Mouse (Mus musculus): ENCODE data around the gene Tbx15. TPM values are rescaled to one million over a fixed set of nuclear protein-coding genes. Genes with fewer than 3 reads are reported as not detected.

Tbx15 gene
- total RNA-seq, 2 experiments from 2014 or later, result 1.2 to 1.9 TPM

DNA sequence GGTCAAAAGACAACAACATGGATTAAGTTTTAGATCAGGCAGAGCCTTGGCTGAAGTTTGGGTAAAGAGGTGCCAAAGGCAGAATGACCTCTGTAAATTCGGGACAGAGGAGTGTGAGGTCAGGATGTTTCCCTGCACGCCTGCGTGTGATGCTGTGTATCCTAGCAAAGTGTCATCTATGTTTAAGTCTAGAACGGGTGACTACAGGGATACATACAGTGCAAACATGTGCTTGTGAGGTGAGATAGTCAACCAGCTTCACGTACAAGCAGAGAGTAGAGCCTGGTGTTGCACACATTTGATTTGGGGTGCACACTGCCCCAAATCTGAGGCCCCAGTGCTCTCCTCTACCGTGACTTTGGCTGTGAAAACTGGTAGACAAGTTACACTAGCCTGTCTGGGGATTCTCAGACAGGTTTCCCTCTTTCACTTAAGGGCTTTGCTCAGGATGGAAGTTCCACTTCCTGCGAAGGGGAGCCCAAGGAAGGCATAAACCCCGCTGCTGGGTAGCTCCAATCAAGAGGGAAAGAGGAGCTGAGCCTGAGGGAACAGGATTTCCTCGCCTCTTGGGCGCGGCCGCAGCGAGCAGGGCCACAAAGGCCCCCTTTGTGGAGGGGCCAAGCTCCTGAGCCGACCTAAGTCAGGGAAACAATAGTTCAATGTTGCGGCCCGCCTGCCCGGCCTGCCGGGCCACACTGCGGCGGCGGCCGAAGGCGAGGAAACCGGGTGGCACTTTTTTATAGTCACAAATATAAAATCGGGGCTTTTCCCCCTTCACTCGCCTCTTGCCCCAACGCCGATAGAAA lies 8.0 kb downstream of the Tbx15 start:
- DNase-seq (ENCODE audit: low spot score in 2 of 2), result no peak

DNA sequence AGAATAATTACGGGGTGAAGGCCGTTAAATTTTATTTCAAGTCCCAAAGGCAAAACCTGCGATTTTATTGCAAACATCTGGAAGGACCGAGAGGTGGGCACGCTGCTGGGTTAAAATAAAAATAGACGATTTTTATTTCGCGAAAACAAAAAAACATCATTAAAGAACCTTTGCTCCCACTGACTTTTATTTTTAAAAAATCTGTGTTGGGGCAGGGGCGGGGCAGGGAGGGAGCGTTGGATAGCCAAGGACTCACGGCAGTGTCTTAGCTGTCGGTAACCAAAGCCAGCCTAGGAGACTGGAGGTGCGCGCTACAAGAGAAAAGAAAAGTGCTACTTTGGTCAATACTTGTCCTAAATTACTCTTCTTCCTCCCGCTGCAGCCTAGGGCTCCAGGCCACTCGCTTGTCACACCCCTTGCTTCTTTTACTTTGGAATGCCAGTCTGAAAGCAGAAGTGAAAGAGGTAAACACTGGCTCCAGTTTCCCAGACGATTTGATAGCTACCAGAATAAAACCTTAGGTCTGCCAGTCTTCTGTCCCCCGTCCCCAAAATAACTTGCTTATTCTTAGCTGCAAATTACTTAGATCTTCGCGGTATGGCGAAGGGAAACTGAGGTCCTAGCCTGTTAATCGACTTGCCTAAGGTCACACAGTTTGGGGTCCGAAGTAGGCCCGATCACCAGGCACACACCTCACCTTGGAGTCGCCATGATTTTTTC lies 8.8 kb downstream of the Tbx15 start:
- no peak for DNase-seq (ENCODE audit: low spot score in 2 of 2)

DNA sequence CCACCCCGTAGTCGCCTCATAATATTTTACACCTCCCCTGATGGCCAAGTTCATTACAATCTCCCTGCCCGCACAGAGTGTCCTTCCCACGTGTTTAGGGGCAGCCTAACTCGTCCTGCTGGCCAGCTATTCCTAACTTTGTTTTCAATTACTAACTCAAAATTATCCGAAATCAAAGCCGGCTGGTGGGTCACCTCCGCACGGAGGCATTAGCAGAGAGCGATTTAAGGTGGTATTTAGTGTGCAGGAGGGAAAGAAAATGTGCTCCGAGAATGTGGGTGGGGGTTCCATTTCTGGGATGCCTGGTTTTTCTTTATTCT lies 9.3 kb downstream of the Tbx15 start:
- no peak for DNase-seq (ENCODE audit: low spot score in 2 of 2)

DNA sequence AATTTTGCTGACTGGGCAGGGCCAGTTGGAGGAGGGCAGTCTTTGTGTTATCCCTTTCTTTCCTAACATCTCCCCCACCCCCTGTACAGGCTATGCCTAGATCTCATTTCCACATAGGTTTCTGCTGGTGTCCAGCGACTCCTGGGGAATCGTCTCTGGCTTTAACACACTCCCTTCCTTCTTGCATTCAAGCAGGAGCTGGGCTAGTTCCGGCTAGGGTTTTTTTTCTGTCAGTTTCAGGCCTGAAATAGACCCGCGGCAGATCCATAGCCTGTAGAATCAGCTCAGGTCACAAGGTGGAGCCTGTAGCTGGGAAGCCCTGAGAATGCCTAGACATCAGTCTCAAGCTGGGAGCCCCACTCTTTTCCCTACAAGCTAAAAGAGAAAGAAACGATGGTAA lies 9.7 kb downstream of the Tbx15 start:
- DNase-seq (ENCODE audit: low spot score in 2 of 2), result no peak

DNA sequence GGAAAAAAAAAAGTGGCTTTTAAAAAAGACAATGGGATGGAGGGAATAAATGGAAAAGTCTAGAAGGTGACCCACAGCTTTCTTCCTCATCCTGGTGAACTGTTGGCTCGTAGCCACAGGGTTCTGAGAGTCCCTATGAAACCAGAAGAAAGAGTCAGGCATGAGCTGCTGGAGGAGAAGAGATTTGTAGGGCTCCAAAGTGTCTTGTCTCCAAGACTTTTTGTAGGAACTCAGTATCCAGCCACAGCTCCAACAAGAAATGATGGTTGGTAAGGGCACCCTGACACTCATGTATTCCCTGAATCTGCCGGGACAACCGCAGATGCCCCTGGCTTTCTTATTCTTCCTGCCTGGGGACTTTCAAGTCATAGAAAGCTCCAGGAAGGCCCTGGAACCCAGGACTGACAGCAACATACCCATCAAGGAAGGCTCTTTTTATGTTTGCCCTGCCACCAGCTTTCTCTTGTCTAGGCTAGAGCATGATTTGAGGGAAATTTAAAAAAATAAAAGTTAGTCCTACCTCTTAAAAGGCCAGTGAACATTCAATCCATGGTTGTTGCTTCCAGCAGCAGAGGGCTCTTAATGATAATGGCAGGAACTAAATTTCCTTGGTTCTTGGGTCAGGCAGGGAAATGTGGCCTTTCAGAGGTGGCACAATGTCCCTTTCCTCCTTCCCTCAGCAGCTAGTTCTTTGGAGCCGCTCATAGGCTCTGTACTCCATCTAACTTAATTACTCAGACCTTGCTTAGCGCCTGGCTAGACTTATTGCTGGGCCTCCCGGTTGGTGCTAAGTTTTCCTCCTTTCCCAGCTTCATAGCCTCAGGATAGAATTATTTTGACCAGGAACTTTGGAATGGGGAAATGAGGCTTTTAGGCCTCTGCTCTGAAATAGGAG lies 11.3 kb downstream of the Tbx15 start:
- no peak for DNase-seq (ENCODE audit: low spot score in 2 of 2)

DNA sequence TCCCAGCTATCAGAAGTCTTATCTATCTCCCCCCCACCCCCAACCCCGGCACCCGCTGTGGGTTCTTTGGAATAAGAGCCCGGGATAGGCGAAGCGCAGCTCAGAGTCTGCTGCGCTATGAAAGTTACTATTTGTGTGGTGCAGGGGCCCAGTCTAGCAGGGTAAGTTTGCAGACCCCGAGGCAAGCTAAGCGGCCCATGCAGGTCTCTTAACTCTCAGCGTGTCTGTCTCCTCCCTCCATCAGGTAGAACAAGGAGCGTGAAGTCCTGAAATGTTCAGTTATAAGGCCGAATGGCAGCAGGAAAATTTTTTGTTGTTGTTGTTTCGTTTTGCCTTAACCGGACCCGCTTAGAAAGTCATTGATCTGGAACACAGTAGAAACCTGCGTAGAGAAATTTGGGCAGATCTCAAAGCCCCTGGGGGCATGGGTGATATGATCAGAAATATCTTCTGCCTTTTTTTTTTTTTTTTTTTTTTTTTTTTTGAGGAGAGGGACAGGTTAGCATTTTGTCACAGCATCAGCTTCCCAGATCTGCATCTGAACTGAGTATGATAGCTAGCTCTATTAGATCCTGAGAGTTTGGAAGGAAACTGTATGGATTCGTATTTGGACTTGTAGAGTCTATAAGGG lies 12.4 kb downstream of the Tbx15 start:
- DNase-seq (ENCODE audit: low spot score in 2 of 2), result no peak

DNA sequence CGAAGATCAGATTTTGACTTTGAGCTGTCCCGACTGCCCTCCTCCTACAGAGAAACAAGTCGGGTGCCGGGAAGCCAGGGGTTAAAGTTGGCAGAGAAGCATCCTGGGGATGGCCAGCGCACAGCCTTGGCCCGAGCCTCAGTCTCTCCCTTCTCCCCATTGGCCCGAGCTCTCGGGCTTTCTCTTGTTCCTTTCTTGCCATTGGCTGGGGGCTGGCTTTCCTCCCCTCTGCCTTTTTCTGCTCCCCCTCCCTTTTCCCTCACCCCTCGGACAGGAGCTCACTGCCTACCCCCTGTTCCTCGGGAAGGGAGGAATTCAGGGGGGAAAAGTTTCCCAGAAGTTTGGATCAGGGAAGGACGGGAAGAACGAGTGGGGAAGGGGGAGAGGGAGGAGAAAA lies 12.9 kb downstream of the Tbx15 start:
- DNase-seq (ENCODE audit: low spot score in 2 of 2), result no peak

DNA sequence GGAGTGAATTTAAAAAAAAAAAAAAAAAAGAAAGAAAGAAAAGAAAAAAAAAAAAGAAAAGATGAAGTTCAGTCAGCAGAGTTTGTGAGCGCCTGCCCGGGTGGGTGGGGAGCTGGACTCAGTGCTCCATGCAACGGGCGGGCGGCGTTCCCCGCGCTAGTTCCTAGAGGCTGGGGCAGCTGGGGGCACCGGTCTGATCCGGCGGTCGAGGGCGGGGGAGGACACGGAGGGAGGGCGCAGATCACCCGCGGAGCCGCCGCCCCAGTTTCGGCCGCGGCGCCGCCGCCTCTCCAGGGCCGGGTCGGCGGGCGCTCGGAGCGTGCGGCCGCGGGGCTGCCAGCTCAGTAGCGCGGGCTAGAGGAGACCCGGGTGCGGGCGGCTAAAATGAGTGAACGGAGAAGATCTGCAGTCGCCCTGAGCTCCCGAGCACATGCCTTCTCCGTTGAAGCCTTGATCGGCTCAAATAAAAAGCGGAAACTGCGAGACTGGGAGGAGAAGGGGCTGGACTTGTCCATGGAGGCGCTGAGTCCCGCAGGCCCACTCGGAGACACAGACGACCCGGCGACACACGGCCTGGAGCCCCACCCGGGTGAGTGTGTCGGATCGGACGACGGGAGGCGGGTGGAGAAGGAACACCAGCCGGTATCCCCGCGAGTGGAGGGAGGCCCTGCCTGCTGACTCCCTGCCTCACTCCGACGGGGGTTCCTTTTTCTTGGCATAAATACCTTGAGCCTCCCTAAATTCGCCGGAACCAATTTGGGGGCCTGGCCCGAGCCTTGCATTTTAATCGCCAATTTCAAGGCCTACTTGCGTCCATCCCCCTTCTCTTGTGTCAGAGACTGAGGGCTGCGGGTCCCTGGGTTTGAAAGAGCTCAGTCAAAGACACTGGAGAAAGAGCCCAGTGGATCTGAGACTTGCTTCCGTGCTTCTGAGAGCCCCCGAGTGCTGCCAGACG lies 13.6 kb downstream of the Tbx15 start:
- DNase-seq (ENCODE audit: low spot score in 2 of 2), result no peak

DNA sequence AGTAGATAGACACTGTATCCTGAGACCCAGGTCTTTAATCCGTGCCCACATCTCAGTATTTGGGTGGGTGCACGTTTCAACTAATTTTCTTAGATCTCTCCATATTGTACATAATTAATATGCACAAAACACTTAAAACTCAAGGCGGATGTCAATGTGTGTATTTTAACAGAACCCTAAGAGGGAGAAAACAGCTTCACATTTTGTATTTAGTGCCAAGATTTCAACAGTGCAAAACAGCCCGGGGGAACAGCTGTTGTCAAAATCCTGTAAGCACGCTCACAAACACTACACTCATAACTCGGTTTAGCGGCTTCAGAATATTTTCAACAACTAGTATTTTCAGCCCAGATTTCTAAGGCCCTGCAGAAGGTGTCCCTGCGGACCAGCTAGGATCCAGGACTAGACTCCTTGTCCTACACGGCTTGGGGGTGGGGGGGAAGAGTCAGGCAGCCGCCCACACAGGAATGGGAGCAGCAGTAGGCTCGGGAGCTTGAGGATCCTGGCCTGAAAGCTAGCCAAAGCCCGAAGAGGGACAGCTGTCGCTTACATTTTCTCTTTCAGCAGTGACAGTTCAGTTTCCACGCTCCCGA lies 14.5 kb downstream of the Tbx15 start:
- no peak for DNase-seq (ENCODE audit: low spot score in 2 of 2)

DNA sequence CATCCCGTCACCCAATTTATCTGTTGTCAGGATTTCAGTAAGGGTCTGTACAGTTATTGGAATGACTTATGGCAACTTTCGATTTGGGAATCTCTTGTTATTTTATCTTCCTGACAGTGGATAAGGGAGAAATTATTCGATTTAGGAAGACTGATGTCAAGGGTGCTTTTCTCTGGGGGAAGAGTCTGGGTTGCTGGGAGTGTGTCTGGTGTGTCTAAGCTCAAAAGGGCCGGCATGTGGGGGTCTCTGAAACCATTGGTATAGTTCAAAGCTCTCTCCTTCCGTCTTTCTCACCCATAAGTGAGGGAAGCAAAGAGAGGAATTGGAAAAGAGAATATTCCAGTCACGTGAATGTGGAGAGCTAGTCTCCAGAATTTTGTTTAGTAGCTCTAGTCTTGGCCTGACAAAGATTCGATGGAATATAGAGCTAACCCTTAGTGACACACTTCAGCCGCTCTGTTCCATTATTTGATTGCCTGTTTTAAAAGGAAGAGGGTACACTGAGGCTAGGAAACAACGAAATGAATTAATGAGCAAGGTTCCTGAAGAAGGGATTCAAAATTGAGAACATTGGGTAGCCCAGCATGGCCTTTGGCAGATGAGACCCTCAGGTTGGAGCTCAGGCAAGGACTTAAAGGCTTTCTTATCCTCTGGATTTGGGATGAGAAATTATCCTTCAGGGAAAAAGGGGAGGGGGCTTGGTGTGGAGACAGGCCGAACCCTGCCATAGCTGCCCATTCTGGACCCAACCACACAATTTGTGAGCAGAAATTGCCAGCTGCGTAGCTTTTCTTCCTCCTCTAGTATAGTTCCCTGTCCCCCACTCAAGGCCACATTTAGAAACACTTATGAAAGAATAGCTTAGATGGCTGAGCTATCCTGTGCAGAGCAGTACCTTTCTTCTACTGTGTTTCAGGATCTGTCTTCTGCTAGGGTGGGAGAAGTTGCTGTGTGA lies 15.5 kb downstream of the Tbx15 start:
- no peak for DNase-seq (ENCODE audit: low spot score in 2 of 2)

DNA sequence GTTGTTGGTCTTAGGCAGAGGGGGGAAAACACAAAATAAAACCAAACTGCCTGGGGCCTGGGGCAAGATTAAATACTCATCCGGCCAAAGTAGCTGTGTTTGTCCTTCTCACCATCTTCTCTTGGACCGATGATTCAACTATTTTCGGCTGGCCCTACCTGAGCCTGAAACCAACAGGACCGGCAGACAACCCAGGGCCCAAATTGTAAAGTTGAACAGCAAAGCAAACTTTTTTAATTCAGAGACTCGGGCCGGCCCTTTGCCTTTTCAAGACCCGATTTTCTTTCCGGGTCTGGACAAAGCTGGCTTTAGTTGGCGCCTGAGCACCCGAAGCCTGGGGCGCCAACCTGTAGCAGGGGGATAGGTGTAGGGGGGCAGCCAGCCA lies 16.2 kb downstream of the Tbx15 start:
- no peak for DNase-seq (ENCODE audit: low spot score in 2 of 2)

DNA sequence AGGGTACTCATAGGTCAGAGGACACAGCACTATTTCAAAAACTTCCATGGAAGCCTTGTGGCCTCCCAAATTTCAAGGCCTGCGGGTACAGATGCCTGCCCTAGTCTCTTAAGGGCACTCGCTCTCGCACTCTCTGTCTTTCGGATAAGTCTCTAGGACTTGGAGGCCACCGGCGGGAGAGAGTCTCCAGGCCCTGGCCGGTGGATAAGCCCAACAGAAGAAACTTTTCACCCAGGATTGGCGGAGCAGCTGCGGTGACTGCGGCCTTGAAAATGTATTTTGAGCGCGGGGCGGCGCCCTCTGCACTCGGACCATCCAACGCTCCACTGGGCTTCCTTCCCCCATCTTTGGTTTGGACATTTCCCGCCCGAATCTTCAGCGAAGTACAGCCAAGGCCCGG lies 16.6 kb downstream of the Tbx15 start:
- DNase-seq (ENCODE audit: low spot score in 2 of 2), result no peak

DNA sequence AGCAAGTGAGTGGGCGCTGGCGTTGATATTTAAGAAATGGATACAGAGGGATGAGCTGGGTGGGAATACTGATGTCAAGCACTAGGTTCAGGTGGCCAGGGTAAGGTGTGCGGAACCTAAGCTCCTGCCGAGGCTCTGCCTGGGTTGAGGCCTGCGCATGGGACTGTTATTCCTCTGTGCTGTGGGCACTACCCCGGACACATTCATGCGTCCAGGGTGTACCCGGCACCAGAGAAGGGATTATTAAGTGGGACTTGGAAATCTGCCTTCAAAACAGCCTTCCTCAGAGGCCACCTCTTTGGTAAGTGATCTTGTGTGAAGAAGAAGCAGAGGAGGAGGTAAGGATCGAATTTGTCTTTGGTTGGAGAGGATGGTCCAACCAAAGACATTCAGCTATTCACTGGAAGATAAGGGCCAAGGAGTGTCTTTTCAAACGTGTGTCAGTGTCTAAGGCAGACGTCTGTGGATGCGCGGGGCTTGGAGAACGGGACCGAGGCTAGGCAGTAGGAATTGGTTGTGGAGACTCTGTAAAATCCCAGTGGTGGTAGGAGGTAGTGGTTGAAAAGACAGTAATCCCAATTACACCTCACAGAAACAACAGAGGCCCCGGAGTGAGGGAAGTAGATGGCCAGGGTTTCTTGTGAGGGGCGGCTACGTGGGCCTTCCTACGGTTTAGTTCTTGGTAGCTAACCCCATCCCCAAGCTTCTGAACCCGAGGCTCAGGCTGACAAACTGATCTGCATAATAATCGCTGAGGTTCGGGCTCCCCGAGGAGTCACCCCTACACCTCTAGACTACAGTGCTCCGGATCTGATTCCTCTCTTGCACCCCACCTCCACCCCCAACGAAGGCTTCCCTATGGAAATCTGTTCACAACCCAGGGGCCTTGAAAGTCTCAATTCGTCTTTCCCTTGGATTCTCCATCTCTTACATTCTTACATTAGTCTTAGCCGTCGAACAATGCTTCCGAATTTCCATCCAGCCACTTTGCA lies 17.7 kb downstream of the Tbx15 start:
- DNase-seq (ENCODE audit: low spot score in 2 of 2), result no peak

DNA sequence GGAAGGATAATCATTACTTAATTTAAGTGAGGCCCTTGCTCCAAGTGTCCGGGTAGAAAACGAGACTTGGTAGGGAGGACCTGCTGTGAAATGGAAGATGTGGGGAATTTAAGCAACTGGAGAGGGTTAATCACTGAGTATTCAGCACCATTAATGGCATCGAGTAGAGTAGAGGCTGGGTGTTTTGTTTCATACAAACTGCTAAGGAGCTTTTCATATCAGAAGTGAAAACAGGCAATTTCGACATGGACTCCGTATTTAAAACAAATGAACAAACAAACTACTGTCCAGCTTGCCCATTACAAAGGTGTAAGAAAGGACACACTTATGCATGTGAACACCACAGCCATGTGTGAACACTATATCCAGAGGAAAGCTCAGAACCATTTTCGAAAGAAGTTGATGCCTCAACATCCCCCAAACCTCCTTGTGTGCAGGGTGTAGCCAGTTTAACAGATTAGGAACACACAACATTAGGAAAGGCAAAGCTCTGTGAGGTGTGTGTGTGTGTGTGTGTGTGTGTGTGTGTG lies 19.6 kb downstream of the Tbx15 start:
- no peak for DNase-seq (ENCODE audit: low spot score in 2 of 2)

DNA sequence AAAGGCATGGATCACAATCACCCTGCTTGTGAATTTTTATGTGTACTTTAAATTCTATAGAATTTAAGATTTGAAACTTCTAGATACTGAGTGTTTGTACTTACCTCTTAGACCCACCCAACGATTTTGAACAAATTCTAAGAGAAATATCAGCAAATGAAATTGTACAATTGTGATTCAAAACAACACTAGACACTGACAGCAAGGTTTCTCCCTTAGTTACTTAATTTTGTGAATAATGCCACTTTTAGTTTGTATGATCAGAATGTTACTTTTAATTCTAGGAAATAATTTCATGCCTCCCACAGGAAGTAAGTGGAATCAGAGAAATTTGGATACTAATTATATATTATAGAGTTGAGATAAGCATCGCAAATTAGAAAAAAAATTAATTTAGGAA lies 20.2 kb downstream of the Tbx15 start:
- DNase-seq (ENCODE audit: low spot score in 2 of 2), result no peak

DNA sequence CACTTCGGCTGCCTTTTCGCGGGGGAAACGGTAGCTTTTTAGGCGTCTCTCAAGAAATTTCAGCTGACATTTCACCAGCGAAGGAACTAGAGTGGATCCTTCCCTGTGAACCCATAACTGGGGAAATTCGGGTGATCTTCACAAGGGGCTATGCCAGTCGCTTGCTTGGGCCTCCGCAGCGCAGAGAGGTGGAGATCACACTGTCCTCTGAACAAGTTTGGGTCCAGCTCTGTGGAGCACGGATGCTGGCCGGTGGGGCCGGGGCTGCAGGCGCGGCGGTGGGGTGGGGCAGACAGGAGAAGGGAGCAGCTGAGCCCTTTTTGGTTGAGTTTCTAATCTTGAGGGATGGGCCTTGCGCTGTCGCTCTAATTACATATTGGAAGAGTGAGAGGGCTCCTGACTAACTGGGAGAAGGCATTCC lies 21.2 kb downstream of the Tbx15 start:
- no peak for DNase-seq (ENCODE audit: low spot score in 2 of 2)

DNA sequence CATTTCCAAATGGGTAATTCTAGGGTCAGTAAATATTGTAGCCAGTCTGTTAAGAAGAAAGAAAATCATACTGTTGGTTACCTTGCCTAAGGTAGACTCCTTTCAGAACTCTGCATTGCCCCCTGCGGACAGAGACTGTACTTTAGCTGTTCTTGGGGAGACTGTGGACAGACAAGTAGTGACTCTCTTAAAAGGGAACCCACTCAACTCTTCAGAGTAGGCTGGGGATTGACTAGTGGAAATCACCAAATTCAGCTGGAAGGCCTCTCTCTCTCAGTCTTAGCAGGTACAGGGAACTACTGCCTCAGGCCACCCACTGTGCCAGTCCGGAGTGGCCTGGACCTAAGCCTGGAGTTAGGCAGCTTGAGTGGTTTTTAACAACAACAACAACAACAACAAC lies 21.8 kb downstream of the Tbx15 start:
- no peak for DNase-seq (ENCODE audit: low spot score in 2 of 2)

All from left cerebral cortex, adult 18-20 months (tissue).